Mouse (Mus musculus): ENCODE data around the gene Hoxa3. TPM values are rescaled to one million over a fixed set of nuclear protein-coding genes. Genes with fewer than 3 reads are reported as not detected.

The Hoxa3 gene
- total RNA-seq, 2 experiments from 2014 or later, result 1.4 TPM; not detected in 1

DNA sequence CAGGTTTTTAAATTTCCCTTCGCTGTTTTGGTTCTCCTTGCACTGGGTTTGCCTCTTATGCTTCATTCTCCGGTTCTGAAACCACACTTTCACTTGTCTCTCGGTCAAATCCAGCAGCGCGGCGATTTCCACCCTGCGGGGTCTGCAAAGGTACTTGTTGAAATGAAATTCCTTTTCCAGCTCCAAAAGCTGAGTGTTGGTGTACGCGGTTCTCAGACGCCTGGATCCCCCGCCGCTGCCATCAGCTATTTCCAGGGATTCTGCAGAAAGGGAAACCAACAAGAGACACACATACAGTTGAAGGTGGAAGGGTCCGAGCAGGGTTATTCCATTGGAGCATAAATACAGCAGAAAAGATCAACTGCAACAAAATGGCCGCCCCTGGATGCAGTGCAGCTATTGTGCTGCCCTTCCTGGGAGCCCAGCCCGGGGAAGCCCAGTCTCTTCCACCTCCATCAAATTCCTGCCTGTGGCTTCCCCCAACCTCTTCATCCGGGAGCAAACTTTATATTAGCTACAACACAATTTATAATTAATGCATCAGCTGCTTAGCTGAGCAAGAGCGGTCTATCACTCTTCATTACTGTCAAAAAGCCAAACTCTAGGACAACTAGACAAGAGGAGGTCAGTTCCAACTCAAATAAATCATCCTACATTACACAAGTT is 49.6 kb downstream of the Hoxa3 start:
- no peak for ATAC-seq (replicated peaks; ENCODE audit: low FRiP score, low TSS enrichment, poor library complexity, severe bottlenecking)

DNA sequence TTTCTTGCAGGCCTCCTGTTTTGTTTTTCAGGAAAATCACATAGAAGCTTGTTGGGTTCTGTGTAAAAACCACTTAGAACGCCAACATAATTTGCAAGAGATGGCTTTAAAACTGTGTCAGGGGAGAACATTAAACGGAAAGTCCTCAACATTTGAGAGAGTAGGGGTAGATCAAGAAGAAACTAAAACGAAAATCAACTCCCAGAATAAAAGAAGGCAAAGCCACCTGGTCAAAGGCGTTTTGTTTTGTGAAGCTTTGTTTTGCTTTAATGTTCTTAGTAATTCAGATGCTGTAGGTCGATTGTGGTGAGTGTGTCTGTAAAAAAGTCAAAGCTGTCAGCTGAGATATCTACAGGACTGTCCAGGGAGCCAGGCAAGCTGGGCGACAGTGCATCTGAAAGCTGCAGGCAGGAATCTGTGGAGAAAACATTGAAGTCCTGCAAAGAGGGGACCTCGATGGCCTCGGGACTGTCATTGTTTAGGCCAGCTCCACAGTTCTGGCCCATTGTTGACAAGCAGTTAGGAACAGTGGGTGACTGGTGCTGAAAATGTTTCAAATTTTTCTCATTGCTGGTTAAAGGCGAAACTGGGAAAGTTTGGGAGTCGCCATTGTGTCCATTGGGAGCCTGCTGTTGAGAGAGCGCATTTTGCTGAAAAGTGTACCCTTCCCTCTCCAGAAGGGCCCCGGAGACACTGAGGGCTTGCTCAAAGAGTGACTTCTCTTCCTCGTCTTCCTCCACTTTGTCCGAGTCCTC is 50.3 kb downstream of the Hoxa3 start:
- ATAC-seq (replicated peaks; ENCODE audit: low FRiP score, low TSS enrichment, poor library complexity, severe bottlenecking), result no peak

DNA sequence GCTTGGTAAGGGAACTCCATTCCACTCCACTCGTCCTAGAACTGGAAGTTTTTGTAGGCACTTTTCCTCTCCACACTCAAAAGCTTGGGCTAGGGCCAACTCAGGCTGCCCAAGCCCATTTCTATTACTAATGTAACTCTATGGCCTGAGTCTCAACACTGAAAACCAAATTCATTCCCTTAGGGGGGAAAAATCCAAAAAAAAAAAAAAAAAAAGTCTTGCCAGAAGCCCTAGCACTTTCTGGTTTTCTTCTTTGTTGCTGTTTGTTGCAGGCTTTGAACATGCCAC is 51.1 kb downstream of the Hoxa3 start:
- ATAC-seq (replicated peaks; ENCODE audit: low FRiP score, low TSS enrichment, poor library complexity, severe bottlenecking), result no peak

DNA sequence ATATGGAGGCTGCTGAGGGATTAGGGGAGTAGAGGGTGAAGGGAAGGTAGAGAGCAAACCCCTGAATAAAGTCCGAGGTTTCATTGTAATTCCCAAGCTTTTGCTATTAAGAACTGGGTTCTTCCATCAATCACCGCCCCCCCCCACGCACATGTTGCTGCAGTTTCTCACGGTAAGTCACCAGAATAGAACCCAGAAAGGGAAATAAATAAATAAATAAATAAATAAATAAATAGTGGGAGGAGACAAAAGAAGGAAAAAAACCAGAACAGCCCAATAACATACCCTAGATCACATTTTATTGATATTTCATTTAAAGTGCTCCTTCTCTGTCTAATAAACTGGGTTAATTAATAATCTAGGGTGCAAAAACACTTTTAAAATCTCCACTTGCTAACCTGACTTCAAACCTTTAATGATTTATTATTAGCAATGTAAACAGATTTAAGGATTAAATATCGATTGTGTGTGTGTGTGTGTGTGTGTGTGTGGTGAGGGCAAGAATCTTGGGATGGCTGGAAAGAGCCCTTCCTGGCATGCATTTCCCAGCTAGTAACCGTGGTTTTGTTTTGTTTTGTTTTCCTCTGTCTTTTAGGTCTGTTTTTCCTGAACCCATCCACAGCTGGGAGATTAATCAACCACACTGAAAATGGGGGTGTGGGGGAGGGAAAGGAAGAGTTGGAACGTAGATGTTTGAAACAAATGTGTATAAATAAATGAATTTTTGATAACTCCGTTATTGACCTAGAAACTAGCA is 51.6 kb downstream of the Hoxa3 start:
- ATAC-seq (replicated peaks; ENCODE audit: low FRiP score, low TSS enrichment, poor library complexity, severe bottlenecking), result no peak

GRCm38 (mm10) chr6:52160511-52161335 is 52.4 kb downstream of the Hoxa3 start:
- ATAC-seq (replicated peaks; ENCODE audit: low FRiP score, low TSS enrichment, poor library complexity, severe bottlenecking), result no peak

- ATAC-seq (replicated peaks; ENCODE audit: low FRiP score, low TSS enrichment, poor library complexity, severe bottlenecking), result no peak
These were observed 53.2 kb downstream of the Hoxa3 start for GRCm38 (mm10) chr6:52159979-52160378.

GRCm38 (mm10) chr6:52159164-52159761 is 53.9 kb downstream of the Hoxa3 start:
- ATAC-seq (replicated peaks; ENCODE audit: low FRiP score, low TSS enrichment, poor library complexity, severe bottlenecking), result no peak

GRCm38 (mm10) chr6:52158276-52159051 is 54.7 kb downstream of the Hoxa3 start, which contains the start of gene Hoxa1:
Gene Hoxa1 (minus strand): TSS chr6:52158317.
- peak; percentile 93 for ATAC-seq (replicated peaks; ENCODE audit: low FRiP score, low TSS enrichment, poor library complexity, severe bottlenecking)

GRCm38 (mm10) chr6:52157466-52158275 is 55.5 kb downstream of the Hoxa3 start:
- ATAC-seq (replicated peaks; ENCODE audit: low FRiP score, low TSS enrichment, poor library complexity, severe bottlenecking), result no peak

- no peak for ATAC-seq (replicated peaks; ENCODE audit: low FRiP score, low TSS enrichment, poor library complexity, severe bottlenecking)
These were observed 56.5 kb downstream of the Hoxa3 start for GRCm38 (mm10) chr6:52156551-52157200.

GRCm38 (mm10) chr6:52155471-52155870 is 57.7 kb downstream of the Hoxa3 start:
- ATAC-seq (replicated peaks; ENCODE audit: low FRiP score, low TSS enrichment, poor library complexity, severe bottlenecking), result no peak

GRCm38 (mm10) chr6:52154044-52154443 is 59.1 kb downstream of the Hoxa3 start:
- no peak for ATAC-seq (replicated peaks; ENCODE audit: low FRiP score, low TSS enrichment, poor library complexity, severe bottlenecking)

DNA sequence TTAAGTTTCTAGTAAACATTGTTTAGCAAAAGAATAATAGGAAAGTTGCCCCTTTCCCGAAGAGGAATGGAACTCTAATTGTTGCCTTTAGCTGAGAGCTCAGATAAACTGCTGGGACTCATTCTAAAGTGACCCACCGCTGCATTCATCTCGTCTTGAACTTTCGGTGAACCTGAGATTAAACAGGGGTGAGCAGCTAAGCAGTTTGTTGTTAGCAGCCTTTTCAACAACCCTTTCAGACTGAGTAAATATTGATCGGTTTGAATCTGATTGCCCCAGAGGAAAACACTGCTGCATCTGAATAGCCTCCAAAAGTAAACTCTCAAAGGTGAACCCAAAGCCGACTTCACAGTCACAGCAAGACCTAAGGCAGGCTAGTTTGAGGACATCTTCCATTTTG is 59.9 kb downstream of the Hoxa3 start:
- ATAC-seq (replicated peaks; ENCODE audit: low FRiP score, low TSS enrichment, poor library complexity, severe bottlenecking), result no peak

GRCm38 (mm10) chr6:52152226-52153193 is 60.6 kb downstream of the Hoxa3 start:
- ATAC-seq (replicated peaks; ENCODE audit: low FRiP score, low TSS enrichment, poor library complexity, severe bottlenecking), result no peak

DNA sequence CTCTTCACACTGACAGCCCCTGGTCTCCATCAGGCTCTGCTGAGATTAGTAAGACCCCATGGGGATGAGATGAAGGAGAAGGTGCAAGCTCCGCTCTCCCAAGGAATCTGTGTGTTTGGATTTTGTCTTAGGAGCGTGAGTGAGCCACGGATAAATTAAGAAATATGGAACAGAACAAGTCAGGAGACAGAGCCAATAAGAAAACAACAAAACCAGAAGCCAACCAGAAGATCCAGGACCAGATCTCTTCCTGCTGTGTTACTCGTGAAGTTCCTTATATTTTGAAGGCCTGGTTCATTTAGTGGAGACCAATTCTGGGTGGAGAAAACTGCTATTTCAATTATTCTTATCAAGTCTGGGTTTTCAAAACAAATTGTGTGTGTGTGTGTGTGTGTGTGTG is 61.6 kb downstream of the Hoxa3 start:
- ATAC-seq (replicated peaks; ENCODE audit: low FRiP score, low TSS enrichment, poor library complexity, severe bottlenecking), result no peak

DNA sequence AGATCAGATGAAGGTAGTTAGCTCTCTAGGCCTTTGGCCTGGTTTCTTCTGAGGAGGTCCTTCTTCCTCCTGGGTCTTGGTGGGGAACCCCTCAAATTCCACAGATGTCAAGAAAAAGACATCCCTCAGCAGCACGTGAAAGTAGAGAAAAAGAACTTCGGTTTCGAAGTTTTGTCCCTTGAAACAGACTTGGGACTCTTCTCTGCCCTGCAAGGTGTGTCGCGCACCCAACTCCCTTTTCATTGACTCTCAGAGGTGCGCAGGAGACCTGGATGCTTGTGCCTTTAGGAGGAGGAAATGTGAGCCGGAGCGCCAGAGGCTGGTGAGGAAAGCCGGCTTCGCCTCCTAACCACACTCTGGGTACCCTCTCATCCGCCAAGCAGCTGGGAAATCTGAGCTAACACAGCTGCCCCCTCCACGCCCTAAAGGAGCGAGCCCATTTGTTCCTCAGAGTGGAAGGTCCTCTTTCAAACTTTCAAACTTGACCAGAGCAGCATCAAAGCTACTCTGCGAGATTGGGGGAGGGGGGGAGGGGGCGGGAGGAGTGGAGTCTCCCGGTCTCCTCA is 62.7 kb downstream of the Hoxa3 start:
- ATAC-seq (replicated peaks; ENCODE audit: low FRiP score, low TSS enrichment, poor library complexity, severe bottlenecking), result no peak
